Mouse (Mus musculus) effector memory CD4-positive, alpha-beta T cell, adult 7 months (primary cell): ENCODE measurements around the gene Palb2. TPM values are rescaled to one million over a fixed set of nuclear protein-coding genes. Genes with fewer than 3 reads are reported as not detected.

Experiments used
- polyA plus RNA-seq: library from polyadenylated mRNA; unstranded; fragments of 100-300 nt; shearing (Covaris generic); gene quantifications from one replicate; pipeline ENCODE4 v1.2.1, GENCODE M21; 2017

Palb2 gene
- polyA plus RNA-seq, result 3.7 TPM

GRCm38 (mm10) chr7:122132497-122133337, at the start of gene Palb2, which contains the start of gene Dctn5:
Gene Palb2, minus strand, starts transcription at chr7:122132985.
Gene Dctn5, plus strand, starts transcription at chr7:122133041.

GRCm38 (mm10) chr7:122158915-122159902, 26.4 kb upstream of the Palb2 start, which contains the start of gene Plk1:
Gene Plk1, plus strand, starts transcription at chr7:122159439.

DNA sequence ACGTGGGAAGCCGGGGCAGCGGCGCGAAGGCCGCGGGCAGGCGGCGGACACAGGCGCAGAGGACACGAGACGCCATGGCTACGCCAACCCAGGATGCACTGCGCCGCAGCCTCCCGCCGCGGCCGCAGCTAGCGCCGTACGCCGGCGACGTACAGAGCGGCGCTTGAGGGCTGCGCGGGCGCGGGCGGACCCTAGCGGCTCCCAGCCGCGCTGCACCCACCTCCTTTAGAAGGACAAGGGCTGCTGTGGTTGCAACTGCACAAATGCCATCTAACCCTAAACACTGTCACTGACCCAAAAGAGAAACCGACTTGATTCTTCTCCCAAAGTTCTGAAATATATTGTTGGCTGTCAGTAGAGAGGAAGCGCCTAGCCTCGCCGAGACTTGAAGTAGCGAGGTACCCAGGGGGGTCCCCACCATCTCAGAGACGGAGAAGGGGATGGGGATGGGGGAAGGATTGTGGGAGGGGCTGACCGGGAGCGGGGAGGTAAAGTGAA, 31.0 kb downstream of the Palb2 start, which contains the start of gene Ndufab1:
TSS of gene Ndufab1 (minus strand) at position 140 of the 498 bp plus-strand sequence.

GRCm38 (mm10) chr7:122066945-122067516, 65.8 kb downstream of the Palb2 start, which contains the start of the genes Ubfd1 and Ears2:
Gene Ubfd1, plus strand, starts transcription at chr7:122067175.
Gene Ears2, minus strand, starts transcription at chr7:122067263.

Other genes with a start within 250 kb of the Palb2 start
- gene Cog7, start 151.3 kb downstream of the Palb2 start, polyA plus RNA-seq, result 11.3 TPM
- gene Gga2, start 111.8 kb downstream of the Palb2 start, polyA plus RNA-seq, result 5.4 TPM
- gene Ubfd1, start 65.8 kb downstream of the Palb2 start, polyA plus RNA-seq, result 49.8 TPM
- 20.1 TPM for gene Ears2, start 65.7 kb downstream of the Palb2 start, polyA plus RNA-seq
- 120 TPM for gene Ndufab1, start 31.1 kb downstream of the Palb2 start, polyA plus RNA-seq
- gene Dctn5, start 56 bp upstream of the Palb2 start, polyA plus RNA-seq, result 76.1 TPM
- 0.82 TPM for gene Plk1, start 26.5 kb upstream of the Palb2 start, polyA plus RNA-seq
- gene Ern2, start 53.2 kb upstream of the Palb2 start, polyA plus RNA-seq, result 0.26 TPM
- gene Chp2, start 86.5 kb upstream of the Palb2 start, polyA plus RNA-seq, result not detected
- gene Prkcb, start 155.8 kb upstream of the Palb2 start, polyA plus RNA-seq, result 138 TPM